Mouse (Mus musculus) bone marrow macrophage, adult 2 months (primary cell): ENCODE results near the gene Cobl.

Experiments used
- CTCF ChIP-seq: IDR thresholded peaks from 2 replicates; pipeline ENCODE4 v1.5.1; 2012; ENCODE audit warnings: low read depth, mild to moderate bottlenecking, low read length, moderate library complexity
- POLR2A ChIP-seq: IDR thresholded peaks from 2 replicates; pipeline ENCODE4 v1.6.1; 2012; ENCODE audit warnings: mild to moderate bottlenecking, low read depth, low read length, borderline replicate concordance

DNA sequence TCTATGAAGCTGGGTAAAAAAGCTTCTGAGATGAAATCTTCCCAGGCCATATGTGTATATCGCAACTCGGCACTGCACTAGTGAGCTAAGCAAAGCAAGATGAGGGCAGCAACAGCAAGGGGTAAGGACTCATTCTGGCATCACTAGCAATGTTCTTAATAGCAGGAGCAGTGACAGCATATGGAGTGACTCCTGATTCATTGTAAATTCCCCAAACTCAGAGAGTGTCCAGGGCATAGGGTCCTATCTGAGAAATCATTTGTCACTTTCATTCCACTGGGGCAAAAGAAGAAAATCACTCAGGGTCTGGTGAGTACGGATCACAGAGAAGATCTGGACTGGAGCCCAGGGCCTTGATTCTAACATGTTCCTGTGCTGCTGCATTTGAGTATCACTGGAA lies 44.6 kb downstream of the Cobl start:
- TF ChIP-seq POLR2A (no peak), CTCF (no peak)
